ENCODE assay signal across 24 mouse cellular contexts in the genomic region with DNA sequence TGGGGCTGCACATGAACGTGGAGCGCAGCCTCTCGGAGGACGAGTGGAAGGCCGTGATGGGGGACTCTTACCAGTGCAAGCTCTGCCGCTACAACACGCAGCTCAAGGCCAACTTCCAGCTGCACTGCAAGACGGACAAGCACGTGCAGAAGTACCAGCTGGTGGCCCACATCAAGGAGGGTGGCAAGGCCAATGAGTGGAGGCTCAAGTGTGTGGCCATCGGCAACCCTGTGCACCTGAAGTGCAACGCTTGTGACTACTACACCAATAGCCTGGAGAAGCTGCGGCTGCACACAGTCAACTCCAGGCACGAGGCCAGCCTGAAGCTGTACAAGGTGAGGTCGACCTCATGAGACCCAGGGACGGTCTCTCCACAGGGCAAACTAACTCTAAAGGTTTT.
"Had no signal": no experiment of that assay in that cellular context is flagged by ENCODE, and none has a peak within 500 bp of the region (broad histone marks: within the 10 kb centered on the region; RNA-seq: fewer than 3 reads in every experiment).

No protein-coding gene starts in this region.

- H3K27ac ChIP-seq: heart, adult 2 months; hindbrain, embryonic 13.5 days; hindbrain, embryonic 15.5 days; hindbrain, postnatal 0 days; kidney, embryonic 15.5 days; kidney, postnatal 0 days; limb, embryonic 13.5 days; limb, embryonic 15.5 days; liver, embryonic 12.5 days; liver, embryonic 14.5 days had no signal

- H3K9ac ChIP-seq: heart, embryonic 12.5 days; hindbrain, embryonic 13.5 days; hindbrain, embryonic 15.5 days; kidney, embryonic 15.5 days; limb, embryonic 13.5 days; limb, embryonic 15.5 days; liver, embryonic 12.5 days; liver, embryonic 14.5 days had no signal

- H3K27me3 ChIP-seq: heart, embryonic 12.5 days; hindbrain, embryonic 15.5 days; kidney, embryonic 15.5 days; limb, embryonic 13.5 days; limb, embryonic 15.5 days; liver, embryonic 12.5 days had no signal

- ATAC-seq: hindbrain, postnatal 0 days; intestine, embryonic 16.5 days; liver, embryonic 12.5 days had no signal

- H3K4me3 ChIP-seq: heart, adult 2 months; heart, embryonic 12.5 days; hindbrain, embryonic 13.5 days; hindbrain, embryonic 15.5 days; kidney, embryonic 15.5 days; limb, embryonic 13.5 days; limb, embryonic 15.5 days; liver, embryonic 12.5 days had no signal

- DNase-seq: gastrocnemius, postnatal 14 days; gastrocnemius, postnatal 36 days; heart, adult 11 months; heart, adult 2 months; heart, postnatal 36 days; kidney, adult 11 months; kidney, adult 2 months; kidney, adult 9 months; kidney, postnatal 14 days; kidney, postnatal 36 days; layer of hippocampus, adult 9-11 months; layer of hippocampus, postnatal 36 days; left cerebral cortex, postnatal 4 days had no signal

- H3K4me2 ChIP-seq: heart, embryonic 12.5 days; hindbrain, embryonic 13.5 days; hindbrain, embryonic 15.5 days; kidney, embryonic 15.5 days; limb, embryonic 13.5 days; limb, embryonic 15.5 days; liver, embryonic 12.5 days had no signal

- H3K9me3 ChIP-seq: hindbrain, embryonic 13.5 days; hindbrain, embryonic 15.5 days; kidney, embryonic 15.5 days; limb, embryonic 15.5 days; liver, embryonic 12.5 days had no signal
